Mouse (Mus musculus): ENCODE results near the gene Pkp4.

- no peak for TF ChIP-seq MAFK (IDR thresholded peaks at IDR 0.05; ENCODE audit: insufficient read depth, low read depth, low read length)
- TF ChIP-seq ZC3H11A (IDR thresholded peaks at IDR 0.05; ENCODE audit: borderline replicate concordance, low read depth, low read length) = no peak
- no peak for TF ChIP-seq ZNF384 (IDR thresholded peaks at IDR 0.05; ENCODE audit: low read depth, low read length)
Observed at GRCm38 (mm10) chr2:59162285-59162600, 1.6 kb downstream of the Pkp4 start.

Data from ES-E14 (cell line).